Mouse (Mus musculus) gastrocnemius, postnatal 14 days (tissue): ENCODE measurements around the gene Arhgap24. TPM values are rescaled to one million over a fixed set of nuclear protein-coding genes. Genes with fewer than 3 reads are reported as not detected.
"Not testable (repeated sequence)": the region's sequence is repeated elsewhere in the genome, so short reads cannot be mapped to it uniquely, and the experiment has no call there.

Experiments used
- DNase-seq: peaks from one replicate; pipeline ENCODE4 v3.0.0; 2021; ENCODE audit warnings: mixed read lengths
- intact Hi-C: fragments of 180-260 bp; cut with DNase I; formaldehyde crosslinking; loops from one replicate; pipeline ENCODE4 v1.15.1; 2025; ENCODE audit warnings: low total_unique reads
- total RNA-seq, 2 experiments: library from RNA; stranded (reverse); gene quantifications; 2 replicates each; pipeline ENCODE4 v1.2.3; 2021

Gene Arhgap24
- total RNA-seq, 2 experiments from 2014 or later, result 18.4 to 18.6 TPM

DNA sequence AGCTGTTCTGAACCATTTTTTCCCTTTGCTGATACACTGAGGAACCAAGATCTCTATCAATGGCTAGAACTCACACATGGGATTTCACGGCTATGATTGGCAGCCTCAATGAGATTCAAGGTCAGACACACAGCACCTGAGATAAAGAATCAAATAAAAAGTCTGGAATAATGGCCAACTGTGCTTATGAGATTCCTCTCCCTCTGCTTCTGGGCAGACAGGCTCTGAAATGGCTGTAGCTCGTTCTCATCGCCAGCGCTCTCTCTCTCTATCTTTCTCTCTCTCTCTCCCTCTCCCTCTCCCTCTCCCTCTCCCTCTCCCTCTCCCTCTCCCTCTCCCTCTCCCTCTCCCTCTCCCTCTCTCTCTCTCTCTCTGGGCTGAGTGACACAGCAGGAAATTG is 357.9 kb downstream of the Arhgap24 start:
- DNase-seq, result no peak
- intact Hi-C loops, result no loop called here

DNA sequence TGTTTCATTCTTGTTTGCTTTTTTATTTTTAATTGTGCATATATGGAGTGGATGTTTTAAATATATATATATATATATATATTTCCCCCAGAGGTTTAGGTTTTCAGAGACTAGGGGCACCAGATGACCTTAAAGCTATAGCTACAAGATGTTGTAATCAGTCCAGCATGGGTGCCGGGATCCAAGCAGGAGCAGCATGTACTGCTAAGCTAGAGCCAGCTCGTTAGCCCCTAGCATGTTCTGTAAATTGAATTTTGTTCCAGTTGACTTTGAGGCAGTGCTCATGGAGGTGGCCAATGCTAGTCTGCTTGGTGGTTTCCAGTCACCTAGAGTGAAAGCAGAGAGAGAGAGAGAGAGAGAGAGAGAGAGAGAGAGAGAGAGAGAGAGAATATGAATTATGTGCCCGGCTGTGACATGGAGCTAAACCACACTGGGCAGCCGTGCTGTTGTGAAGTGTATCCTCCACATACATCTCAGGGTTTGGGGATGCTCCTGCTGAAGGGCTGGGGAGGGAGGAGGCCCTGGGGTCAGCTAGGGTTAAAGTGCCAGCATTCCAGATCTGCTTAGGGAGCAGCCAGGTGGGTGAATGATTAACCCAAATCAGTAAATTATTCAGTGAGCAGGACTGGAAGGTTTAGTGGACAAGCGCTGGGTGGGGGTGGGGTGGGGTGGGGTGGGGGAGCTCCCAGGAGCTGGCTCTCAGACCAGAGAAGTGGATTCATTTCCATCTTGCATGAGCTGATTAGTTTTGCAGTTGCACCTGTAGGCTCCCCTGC is 362.9 kb downstream of the Arhgap24 start:
- DNase-seq, result no peak
- intact Hi-C loops, result no loop called here

DNA sequence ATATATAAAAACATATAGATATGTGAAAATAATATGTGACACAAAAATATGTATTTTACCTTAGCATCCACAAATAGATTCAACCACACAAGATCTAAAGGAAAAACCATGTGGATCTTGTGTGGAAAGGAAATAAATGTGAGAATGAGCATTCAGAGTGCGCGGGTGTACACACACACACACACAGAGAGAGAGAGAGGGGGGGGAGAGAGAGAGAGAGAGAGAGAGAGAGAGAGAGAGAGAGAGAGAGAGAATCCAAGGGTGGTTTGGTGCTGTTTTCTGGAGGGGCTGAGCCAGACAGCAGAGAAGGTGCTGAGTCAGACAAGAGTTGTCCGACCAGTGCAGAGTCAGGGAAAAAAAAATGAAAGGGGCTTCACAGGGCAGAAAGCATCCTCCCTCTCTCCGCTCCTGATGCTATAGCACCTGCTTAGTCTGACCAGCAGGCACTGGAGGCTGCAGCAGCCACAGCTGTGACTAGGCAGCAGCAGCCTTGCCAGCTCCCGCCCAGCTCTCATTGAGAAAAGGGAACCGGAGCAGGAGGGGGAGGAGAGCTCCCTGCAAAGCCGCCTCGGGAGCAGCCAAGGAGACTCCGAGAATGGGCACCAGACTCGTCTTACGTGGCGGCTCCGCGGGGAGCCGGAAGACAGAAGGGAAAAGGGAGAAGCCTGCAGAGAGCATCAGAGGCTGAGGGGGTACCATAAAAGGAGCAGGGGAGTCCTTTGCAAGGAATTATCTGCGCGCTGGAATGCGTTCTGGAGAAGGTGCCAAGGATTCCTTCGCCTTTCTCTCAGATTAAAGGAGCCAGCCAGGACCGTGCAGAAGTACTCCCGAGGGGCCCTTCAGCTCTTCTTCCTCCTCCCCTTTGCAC is 363.8 kb downstream of the Arhgap24 start:
- peak; percentile 92 for DNase-seq
- intact Hi-C loops, result no loop called here

DNA sequence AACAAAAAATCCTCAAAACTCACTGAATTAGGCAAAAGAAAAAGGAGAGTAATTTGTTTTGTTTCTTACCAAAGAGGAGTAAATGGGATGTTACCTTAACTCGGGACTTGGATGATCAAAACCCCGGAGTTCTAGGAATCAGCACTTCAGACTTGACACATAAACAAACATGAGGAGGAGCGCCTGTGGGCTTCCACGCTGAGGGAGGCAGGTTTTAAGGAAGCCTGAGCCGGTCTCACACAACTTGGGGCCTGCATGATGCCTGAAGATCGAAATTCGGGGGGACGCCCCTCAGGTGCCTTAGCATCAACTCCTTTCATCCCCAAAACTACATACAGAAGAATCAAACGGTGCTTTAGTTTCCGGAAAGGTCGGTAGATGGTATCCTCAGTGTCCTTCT is 364.6 kb downstream of the Arhgap24 start:
- intact Hi-C loops, result no loop called here
- no peak for DNase-seq

DNA sequence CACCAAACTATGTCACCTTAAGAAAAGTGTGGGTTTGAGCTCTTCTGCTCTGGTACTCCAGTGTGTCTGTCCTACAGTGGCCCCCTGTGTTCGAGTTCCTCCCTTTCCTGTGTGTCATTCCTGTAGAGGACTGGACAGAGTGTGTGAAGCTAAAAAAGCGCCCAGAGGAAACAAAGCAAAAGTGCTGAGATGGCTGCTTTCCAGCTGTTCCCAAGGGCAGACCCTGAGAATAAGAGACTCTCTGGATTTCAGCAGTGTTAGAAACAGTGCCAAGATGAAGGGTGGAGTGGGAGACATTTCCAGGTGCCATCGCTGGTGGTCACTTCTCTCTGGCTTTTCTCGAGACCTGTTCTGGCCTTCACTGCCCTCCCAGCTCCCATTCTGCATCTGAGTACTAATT is 366.7 kb downstream of the Arhgap24 start:
- intact Hi-C loops, result no loop called here
- DNase-seq, result no peak

DNA sequence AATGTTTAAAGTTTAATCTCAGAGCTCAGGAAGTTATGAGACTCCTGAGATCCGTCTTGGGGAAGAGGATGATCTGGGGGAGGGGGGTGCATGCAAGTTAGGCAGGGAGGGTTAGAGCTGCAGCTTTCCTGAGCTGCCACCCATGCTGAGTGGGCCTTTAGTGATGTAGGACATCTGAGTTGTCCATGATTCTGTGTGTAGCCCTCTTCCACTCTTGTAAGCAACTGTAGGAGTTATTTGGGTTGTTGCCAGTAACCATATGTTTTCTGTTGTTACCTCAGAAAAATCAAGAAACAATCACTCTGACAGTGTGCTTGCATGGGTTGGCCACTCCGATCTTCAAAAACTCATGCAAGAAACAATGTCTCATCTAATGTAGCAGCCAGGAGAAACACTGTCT is 370.6 kb downstream of the Arhgap24 start:
- intact Hi-C loops, result no loop called here

DNA sequence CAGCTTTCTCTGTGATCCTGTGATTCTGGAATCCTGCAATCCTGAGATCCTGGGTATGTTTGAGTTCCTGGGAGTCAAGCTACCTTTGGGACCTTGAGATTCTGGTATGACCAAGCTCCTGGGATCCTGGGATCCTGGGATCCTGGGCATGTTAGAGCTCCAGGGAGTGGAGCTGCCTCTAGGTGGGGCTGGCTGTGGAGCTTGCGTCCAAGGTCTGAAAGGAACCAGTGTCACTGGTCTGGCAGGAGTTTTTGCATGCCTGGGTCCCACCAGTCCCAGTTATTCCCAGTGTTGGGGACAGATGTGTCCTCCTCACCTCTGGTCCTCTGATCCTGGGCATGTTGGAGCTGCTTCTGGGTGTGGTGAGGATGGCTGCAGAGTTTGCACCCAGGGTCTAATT is 372.6 kb downstream of the Arhgap24 start:
- DNase-seq, result no peak
- intact Hi-C loops, result no loop called here

More for the DNA sequence above, 370.6 kb downstream of the Arhgap24 start:
- DNase-seq, result no peak

DNA sequence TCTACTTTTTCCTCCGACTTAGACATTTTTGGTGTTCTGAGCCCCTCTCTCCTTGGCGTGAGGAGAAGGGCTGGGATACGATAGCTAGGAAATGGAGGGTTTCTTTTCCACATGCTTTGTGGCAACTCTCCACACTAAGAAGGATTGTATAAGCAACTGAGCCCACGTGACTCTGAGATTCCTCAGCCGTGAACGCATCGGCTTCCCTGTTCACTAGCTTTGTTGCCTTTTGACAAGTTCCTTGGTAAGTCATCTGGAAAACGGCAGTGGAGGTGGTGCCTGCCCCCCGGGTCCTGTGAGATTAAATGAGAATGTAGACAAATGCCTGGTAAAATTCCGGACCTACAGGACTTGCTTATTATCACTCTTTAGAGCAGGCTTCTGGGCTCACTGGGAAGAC is 374.6 kb downstream of the Arhgap24 start:
- no peak for DNase-seq
- intact Hi-C loops, result no loop called here

DNA sequence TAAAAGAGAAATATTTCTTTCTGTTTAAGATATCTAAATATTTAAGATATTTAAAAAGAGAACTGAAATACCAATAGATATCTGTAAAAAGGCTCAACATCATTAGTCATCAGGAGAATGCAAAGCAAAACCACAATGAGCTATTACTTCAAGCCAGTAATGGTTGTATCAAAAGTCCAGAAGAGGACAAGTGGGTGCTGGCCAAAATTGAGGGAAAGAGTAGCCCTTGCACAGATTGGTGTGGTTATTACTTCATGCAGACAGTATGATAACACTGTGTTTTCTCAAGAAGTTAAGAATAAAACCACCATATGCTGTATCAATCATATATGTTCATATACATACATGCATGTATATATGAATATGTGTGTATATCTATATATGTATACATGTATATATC is 376.9 kb downstream of the Arhgap24 start:
- DNase-seq, result no peak

DNA sequence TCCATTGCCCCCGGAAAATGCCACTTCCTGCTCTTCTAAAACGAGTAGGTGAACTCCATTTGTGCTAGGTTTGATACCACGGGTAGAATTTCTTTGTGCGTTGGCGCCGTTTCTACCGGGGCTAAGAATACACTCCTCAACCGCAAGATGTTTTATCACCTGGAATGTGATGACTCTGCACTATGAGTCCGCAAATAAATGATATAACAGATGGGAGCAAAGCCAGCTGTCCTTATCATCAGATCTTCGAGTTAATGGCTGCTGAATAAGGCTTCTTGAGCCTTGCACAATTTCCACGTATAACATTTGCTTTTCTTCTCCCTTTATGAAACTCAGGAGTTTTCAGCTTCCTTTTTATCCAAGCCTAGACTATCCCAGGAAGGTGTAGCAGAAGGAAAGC is 378.6 kb downstream of the Arhgap24 start:
- no peak for DNase-seq
- intact Hi-C loops, result no loop called here

More for the DNA sequence above, 376.9 kb downstream of the Arhgap24 start:
- intact Hi-C loops, result no loop called here

DNA sequence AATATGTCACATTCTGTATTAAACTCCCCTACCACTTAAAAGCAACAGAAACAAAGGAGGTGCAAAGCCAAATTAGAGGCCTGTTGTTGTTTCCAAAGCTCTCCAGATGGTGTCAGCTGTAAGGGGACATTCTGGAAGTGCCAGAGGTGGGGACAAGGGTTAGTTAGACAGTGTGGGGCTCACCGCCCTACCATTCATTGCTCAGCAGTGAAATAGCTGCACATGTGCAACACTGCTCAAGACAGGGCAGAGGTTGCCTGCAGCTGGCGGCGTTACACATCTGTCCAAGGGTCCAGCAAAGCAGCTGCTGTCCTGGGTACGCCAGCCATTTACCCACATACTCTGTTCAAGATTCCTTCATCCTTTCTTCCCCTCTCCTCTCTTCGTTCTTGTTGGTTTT is 387.0 kb downstream of the Arhgap24 start:
- no peak for DNase-seq
- intact Hi-C loops, result no loop called here

DNA sequence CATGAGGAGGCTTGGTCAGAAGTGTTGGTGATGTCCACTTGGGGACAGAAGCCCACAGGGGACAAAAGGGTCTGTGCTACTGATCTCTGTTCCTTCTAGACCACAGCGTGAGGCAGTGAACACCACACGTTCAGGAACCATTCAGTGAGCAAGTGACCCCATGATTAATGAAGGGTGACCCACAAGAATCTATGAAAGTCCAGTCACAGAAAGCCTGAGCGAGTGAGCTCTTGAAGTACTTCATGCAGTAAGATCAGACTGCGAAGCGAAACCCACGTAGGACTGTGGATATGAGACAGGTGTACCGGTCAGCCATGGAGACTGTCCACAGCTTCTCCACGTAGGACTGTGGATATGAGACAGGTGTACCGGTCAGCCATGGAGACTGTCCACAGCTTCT is 391.8 kb downstream of the Arhgap24 start:
- intact Hi-C loops, DNase-seq: not testable (repeated sequence)

DNA sequence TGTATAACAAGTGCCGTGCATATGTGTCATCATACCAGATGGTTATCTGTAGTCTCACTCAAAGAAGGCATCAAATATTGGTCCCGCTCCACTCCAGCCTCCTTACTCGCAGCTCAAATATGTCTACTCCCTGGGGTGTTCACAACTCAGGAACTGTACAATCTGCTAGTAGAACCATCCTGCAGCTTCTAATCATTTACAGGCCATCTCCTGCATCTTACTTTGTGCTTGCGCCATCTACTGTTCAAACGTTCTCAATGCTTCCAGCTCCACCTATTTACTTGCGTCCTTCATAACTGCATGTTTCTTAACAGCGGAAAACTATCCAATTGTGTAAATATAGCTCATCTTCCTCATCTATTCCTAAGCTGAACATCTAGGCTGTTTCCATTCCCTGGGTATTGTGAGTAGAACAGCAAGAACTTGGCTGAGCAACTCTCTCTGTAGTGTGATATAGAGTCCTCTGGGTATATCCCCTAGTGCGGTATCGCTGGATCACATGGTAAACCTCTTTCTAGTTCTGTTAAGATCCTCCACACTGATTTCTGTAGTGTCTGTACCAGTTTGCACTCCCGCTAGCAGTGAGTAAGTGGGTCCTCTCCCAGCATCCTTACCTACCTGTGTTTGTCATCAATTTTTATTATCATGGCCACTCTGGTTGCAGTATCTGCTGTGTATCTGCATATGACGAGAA is 393.6 kb downstream of the Arhgap24 start:
- peak; percentile 26 for DNase-seq

DNA sequence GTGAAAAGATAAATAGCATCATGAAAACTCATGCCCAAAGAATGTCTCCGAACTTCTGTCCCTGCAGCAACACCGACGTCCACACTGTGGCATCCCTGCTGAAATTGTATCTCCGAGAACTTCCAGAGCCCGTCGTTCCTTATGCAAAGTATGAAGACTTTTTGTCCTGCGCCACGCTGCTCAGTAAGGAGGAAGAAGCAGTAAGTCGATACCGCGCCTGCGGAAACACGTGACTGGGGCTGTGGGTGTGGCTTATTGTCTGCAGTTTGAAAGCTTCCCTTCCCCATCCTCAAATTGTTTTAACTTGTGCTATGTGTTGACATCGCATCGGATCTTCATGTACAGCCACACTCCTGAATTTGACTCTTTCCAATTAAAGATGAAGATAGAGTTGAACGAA is 394.4 kb downstream of the Arhgap24 start:
- DNase-seq, result no peak
- intact Hi-C loops, result loop anchor here (5.0 kb wide), 2 partner anchors 168 to 728 kb away; no protein-coding TSS in a partner anchor

More for the DNA sequence above, 393.6 kb downstream of the Arhgap24 start:
- intact Hi-C loops, result loop anchor here (5.0 kb wide), 2 partner anchors 167 to 727 kb away; no protein-coding TSS in a partner anchor

DNA sequence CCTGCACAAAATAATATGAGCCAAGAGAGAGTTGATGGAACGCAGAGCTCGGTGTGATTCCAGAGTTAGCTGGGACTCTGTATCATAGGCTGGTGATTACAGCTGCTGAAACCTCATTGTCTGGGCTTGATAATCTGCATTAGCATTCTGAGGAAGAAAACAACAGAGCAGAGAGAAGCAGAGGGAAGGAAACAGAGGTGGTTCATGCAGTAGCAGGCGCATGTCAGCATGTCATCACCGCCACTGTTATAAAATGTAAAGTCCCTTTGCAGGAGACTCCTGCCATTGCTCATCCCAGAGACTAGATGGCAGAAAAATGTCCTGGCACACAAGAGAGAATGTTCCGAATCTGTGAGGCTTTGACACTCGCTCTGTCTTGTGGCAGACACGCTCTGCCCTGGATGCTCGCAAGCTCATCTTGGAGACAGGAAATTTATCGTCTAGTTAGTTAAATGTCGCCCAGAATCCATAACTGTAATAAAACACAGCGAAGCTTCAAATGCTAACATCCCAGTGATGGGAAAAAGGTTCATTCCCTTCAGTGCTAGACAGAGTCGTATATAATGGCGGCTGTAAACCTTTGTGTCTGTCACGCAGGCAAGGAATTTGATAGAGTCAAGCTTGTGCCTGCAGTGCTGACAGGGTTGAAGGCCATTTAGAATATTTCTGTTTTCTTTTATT is 407.4 kb downstream of the Arhgap24 start:
- intact Hi-C loops, result no loop called here
- no peak for DNase-seq

DNA sequence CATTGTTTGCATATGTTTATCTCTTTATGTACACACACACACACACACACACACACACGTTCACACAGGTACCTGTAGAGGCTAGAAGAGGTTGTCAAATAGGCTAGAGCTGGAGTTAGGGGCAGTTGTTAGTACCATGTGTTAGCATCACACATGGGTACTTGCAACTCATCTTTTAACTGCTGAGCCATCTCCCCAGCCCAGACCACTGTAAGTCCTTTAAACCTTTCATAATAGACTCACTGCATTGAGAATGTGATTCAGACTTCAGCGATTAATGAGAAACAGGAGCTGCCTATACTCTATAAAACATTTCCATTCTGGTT is 407.9 kb downstream of the Arhgap24 start:
- intact Hi-C loops, result no loop called here
- no peak for DNase-seq

DNA sequence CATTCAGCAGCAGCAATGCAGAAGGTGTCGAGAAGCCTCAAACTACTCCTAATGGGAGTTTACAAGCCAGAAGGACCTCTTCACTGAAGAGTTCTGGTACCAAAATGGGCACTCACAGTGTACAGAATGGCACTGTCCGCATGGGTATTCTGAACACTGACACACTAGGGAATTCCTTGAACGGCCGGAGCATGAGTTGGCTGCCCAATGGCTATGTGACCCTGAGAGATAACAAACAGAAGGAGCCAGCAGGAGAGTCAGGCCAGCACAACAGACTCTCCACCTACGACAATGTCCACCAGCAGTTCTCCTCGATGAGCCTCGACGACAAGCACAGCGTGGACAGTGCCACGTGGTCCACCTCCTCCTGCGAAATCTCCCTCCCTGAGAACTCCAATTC is 411.0 kb downstream of the Arhgap24 start:
- intact Hi-C loops, result no loop called here
- no peak for DNase-seq

DNA sequence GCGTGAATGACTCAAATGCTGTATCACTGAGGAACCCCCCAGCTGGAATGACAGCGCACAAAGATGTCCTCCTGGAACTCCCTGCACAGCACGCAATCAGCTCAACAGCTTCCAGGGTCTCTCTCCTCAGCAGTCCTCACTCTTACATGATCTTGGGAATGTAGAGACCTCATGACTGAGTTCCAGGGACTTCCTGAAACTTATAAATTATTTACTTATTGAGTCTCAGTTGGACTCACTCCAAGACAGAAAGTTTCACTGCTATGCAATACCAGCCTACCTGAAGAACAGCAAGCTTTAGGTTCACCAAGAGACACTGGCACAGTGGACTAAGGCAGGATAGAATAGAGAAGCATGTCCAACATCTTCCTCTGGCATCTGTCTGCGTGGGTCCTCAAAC is 417.1 kb downstream of the Arhgap24 start:
- intact Hi-C loops, result no loop called here
- no peak for DNase-seq

DNA sequence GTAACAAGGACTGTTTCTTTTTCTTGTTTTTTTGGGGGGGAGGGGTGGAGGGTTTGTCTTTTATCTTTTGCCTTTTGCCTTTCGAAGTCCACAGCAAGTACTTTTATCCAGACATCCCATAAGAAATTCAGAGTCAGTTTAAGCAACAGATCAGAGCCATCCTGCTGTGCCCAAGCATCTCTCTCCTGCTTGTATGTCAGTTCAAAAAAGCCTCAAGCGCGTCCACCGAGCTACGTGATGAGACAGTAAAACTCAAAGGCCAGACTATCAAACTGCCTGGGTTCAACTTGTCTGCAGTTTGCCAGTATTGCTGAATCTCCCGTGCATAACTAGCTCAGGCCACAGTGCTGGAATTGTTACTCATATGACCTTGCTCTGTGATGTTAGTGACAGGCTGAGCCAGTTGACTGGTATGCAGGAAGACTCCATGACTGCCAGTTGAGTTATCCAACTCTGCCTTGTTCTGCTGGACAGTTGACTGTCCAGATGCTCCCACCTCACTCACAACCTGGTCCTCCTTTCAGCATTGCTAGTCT is 418.6 kb downstream of the Arhgap24 start:
- no peak for DNase-seq
- intact Hi-C loops, result no loop called here
